Mouse (Mus musculus): ENCODE data around the gene Fzr1. TPM values are rescaled to one million over a fixed set of nuclear protein-coding genes. Genes with fewer than 3 reads are reported as not detected.

Gene Fzr1
- polyA plus RNA-seq, 1 experiment from 2014 or later: 140 TPM

GRCm38 (mm10) chr10:81421797-81422100 is 43.4 kb upstream of the Fzr1 start:
- Histone ChIP-seq H3K27ac (no peak overlapping the region), H3K4me1 (peaks cover 46% of the 10 kb centered on the region), H3K27me3 (peaks cover 29% of the 10 kb centered on the region), H3K36me3 (0 out of 2 replicates have a peak, but pooled peaks cover 12% of the 10 kb centered on the region), H3K9me3 (no peaks in the 10 kb centered on the region), H3K4me3 (no peak overlapping the region), H3K9ac (no peak overlapping the region), H3K4me2 (replicated peaks) (no peak overlapping the region)
- no peak for ATAC-seq (ENCODE audit: insufficient number of reproducible peaks, insufficient read depth, low FRiP score, low TSS enrichment)
- WGBS: 71% methylated on average over 5 of the region's 5 CpGs

DNA sequence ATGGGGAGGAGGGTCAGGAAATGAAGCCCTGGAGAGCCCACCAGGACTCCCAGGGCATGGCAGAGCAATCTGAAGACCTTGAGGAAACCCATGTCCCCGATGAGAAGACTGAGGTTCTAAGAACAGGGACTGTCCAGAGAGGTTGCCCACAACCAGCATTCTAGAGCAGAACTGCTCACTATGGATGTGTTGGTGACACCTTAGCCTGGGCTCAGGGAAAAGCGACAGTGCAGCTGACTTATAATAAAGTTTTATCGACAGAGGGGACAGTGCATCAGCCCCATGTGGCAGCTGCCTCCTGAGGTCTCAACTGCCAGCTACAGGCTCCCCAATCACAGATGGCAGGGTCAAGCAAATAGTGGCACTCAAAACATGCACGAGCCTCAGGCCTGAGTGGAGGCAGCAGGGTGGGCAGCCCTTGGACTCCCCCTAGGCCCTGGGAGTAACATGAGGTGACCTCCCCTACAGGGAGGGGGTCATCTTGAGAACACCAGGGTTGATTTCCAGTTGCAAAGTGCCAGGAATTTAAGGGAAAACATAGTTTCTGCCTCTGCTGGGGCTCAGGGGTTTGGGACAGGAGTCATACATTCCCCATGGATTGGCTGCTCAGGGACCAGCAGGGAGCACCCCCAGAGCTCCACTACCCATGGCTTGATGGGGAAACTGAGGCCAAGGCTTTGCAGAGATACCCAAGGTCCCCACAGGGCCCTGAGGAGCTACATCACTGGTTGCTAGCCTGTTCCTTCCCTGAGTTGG is 42.9 kb upstream of the Fzr1 start:
- no peak overlapping the region for H3K4me2 ChIP-seq (replicated peaks)

GRCm38 (mm10) chr10:81420191-81420767 is 42.0 kb upstream of the Fzr1 start:
- H3K4me3 ChIP-seq: no peak overlapping the region

More for the DNA sequence above, 42.9 kb upstream of the Fzr1 start:
- 75% methylated on average over 4 of the region's 4 CpGs for WGBS
- Histone ChIP-seq H3K36me3 (0 out of 2 replicates have a peak, but pooled peaks cover 12% of the 10 kb centered on the region), H3K4me3 (no peak overlapping the region), H3K9ac (no peak overlapping the region), H3K4me1 (peaks cover 45% of the 10 kb centered on the region), H3K27ac (no peak overlapping the region), H3K27me3 (peaks cover 23% of the 10 kb centered on the region), H3K9me3 (no peaks in the 10 kb centered on the region)
- ATAC-seq (ENCODE audit: insufficient number of reproducible peaks, insufficient read depth, low FRiP score, low TSS enrichment): no peak

GRCm38 (mm10) chr10:81419111-81419928 is 41.0 kb upstream of the Fzr1 start:
- no peak overlapping the region for H3K9ac ChIP-seq
- 0 out of 2 replicates have a peak, but pooled peaks cover 12% of the 10 kb centered on the region for H3K36me3 ChIP-seq
- H3K4me3 ChIP-seq: no peak overlapping the region
- H3K27ac ChIP-seq: no peak overlapping the region
- no peak overlapping the region for H3K4me2 ChIP-seq (replicated peaks)
- no peaks in the 10 kb centered on the region for H3K9me3 ChIP-seq
- WGBS: 89% methylated on average over 10 of the region's 10 CpGs
- no peak for ATAC-seq (ENCODE audit: insufficient number of reproducible peaks, insufficient read depth, low FRiP score, low TSS enrichment)
- peaks cover 45% of the 10 kb centered on the region for H3K4me1 ChIP-seq
- H3K27me3 ChIP-seq: peaks cover 7% of the 10 kb centered on the region; the same call in 1 of the 2 replicates

More at GRCm38 (mm10) chr10:81420191-81420767, 42.0 kb upstream of the Fzr1 start:
- Histone ChIP-seq H3K27ac (no peak overlapping the region), H3K9me3 (no peaks in the 10 kb centered on the region), H3K27me3 (peaks cover 15% of the 10 kb centered on the region), H3K4me1 (peaks cover 45% of the 10 kb centered on the region), H3K36me3 (0 out of 2 replicates have a peak, but pooled peaks cover 12% of the 10 kb centered on the region), H3K9ac (no peak overlapping the region), H3K4me2 (replicated peaks) (no peak overlapping the region)
- WGBS: 87% methylated on average over 40 of the region's 40 CpGs
- ATAC-seq (ENCODE audit: insufficient number of reproducible peaks, insufficient read depth, low FRiP score, low TSS enrichment): 0 out of 2 replicates have a peak, but pooled peaks have one; percentile 2

DNA sequence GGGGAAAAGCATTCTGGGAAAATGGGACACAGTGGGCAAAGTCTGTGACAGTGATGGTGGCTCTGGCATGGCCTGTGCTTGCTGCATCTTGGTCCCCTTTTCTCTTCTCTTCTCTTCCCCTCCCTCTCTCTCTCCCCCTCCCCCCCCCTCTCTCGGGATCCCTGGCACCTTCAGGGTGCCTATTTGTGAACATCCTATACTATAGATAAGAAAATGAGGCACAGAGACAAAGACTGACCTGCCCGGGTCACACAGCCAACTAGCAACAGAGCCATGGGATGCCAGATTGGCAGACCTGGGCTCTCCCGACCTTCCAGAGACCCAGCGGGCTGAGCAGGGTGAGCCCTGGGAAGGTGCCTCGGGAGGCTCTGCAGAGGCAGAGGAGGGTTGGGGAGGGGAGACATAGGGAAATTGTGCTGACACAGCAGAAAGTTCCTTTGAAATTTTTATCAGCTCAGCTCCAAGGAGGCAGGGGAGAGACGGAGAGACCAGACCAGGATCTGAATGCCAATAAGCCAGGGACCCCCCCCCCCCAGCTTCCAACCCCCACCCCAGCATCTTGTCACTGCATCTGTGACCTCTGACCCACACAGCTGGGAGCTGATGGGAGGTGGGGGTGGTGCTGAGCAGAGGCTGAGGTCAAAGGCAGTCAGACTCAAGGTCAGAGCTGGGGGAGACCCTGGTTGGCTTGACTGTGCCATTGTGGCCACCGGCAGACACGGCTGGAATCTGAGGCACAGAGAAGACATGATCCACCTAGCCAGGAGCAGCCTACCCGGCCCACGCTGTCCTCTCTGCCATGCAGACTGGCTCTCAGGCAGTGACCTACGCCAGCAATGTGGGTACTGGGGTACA is 40.1 kb upstream of the Fzr1 start:
- no peaks in the 10 kb centered on the region for H3K9me3 ChIP-seq
- no peak for ATAC-seq (ENCODE audit: insufficient number of reproducible peaks, insufficient read depth, low FRiP score, low TSS enrichment)
- peaks cover 49% of the 10 kb centered on the region for H3K4me1 ChIP-seq
- no peak overlapping the region for H3K4me2 ChIP-seq (replicated peaks)
- WGBS: 43% methylated on average over 11 of the region's 11 CpGs
- H3K27ac ChIP-seq: no peak overlapping the region
- H3K27me3 ChIP-seq: 0 out of 2 replicates have a peak, but pooled peaks cover under 1% of the 10 kb centered on the region
- H3K4me3 ChIP-seq: no peak overlapping the region
- H3K9ac ChIP-seq: 0 out of 2 replicates have a peak overlapping the region, but pooled peaks have one; percentile 6
- H3K36me3 ChIP-seq: 0 out of 2 replicates have a peak, but pooled peaks cover 12% of the 10 kb centered on the region

- Histone ChIP-seq H3K4me3 (peak overlapping the region; percentile 28), H3K9me3 (no peaks in the 10 kb centered on the region), H3K36me3 (0 out of 2 replicates have a peak, but pooled peaks cover 12% of the 10 kb centered on the region), H3K27me3 (no peaks in the 10 kb centered on the region), H3K27ac (peak overlapping the region; percentile 84), H3K4me1 (peaks cover 58% of the 10 kb centered on the region), H3K9ac (peak overlapping the region; percentile 34), H3K4me2 (replicated peaks) (peak overlapping the region; percentile 55)
- WGBS: 43% methylated on average over 12 of the region's 12 CpGs
- no peak for ATAC-seq (ENCODE audit: insufficient number of reproducible peaks, insufficient read depth, low FRiP score, low TSS enrichment)
These were observed 39.2 kb upstream of the Fzr1 start for GRCm38 (mm10) chr10:81417227-81418215.

DNA sequence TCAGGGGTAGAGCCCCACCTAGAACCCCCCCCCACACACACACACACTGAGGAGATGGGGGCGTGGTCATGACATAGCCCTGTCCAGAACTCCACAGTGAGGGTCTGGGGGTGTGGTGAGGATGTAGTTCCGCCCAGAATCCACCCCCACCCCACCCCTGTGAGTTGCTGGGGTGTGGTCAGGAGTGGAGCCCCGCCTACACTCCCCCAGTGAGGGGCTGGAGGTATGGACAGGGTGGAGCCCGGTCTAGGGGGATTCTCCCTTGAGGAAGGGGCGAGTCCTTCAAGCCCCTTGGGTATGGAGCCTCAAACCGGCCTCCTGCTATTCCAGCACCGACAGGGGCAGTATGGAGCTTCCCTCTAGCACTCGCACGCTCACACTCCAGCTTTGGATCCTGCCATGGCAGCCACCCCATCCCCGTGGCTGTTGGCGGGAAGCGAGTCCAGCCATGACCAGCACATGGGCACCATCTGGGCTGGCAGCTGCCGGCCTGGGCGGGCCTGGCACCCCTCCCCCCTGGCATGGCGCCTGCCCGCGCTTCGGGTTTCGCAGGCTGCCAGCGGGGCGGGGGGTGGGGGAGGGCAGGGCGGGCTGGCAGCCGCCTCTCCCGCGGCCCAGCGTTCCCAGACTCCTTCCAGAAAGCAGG is 38.4 kb upstream of the Fzr1 start:
- peak; percentile 53 for ATAC-seq (ENCODE audit: insufficient number of reproducible peaks, insufficient read depth, low FRiP score, low TSS enrichment)
- Histone ChIP-seq H3K27me3 (no peaks in the 10 kb centered on the region), H3K4me3 (peak overlapping the region; percentile 28), H3K4me2 (replicated peaks) (peak overlapping the region; percentile 55), H3K9me3 (no peaks in the 10 kb centered on the region), H3K9ac (peak overlapping the region; percentile 34), H3K4me1 (peaks cover 66% of the 10 kb centered on the region), H3K27ac (peak overlapping the region; percentile 84), H3K36me3 (0 out of 2 replicates have a peak, but pooled peaks cover 12% of the 10 kb centered on the region)
- 3% methylated on average over 22 of the region's 26 CpGs for WGBS

GRCm38 (mm10) chr10:81415549-81416310 is 37.4 kb upstream of the Fzr1 start:
- no peak overlapping the region for H3K4me2 ChIP-seq (replicated peaks)
- H3K9ac ChIP-seq: no peak overlapping the region
- ATAC-seq (ENCODE audit: insufficient number of reproducible peaks, insufficient read depth, low FRiP score, low TSS enrichment): no peak
- WGBS: 56% methylated on average over 17 of the region's 17 CpGs
- no peak overlapping the region for H3K4me3 ChIP-seq
- H3K27ac ChIP-seq: peak overlapping the region; percentile 84; the same call in 1 of the 2 replicates
- no peaks in the 10 kb centered on the region for H3K27me3 ChIP-seq
- H3K4me1 ChIP-seq: peaks cover 70% of the 10 kb centered on the region
- no peaks in the 10 kb centered on the region for H3K9me3 ChIP-seq
- 0 out of 2 replicates have a peak, but pooled peaks cover 12% of the 10 kb centered on the region for H3K36me3 ChIP-seq

- 81% methylated on average over 5 of the region's 5 CpGs for WGBS
- H3K27ac ChIP-seq: peak overlapping the region; percentile 54
These were observed 36.8 kb upstream of the Fzr1 start for GRCm38 (mm10) chr10:81415146-81415545.

More at GRCm38 (mm10) chr10:81415146-81415545, 36.8 kb upstream of the Fzr1 start:
- H3K27me3 ChIP-seq: no peaks in the 10 kb centered on the region
- no peaks in the 10 kb centered on the region for H3K9me3 ChIP-seq
- H3K36me3 ChIP-seq: 0 out of 2 replicates have a peak, but pooled peaks cover 10% of the 10 kb centered on the region
- H3K9ac ChIP-seq: no peak overlapping the region
- no peak overlapping the region for H3K4me2 ChIP-seq (replicated peaks)
- ATAC-seq (ENCODE audit: insufficient number of reproducible peaks, insufficient read depth, low FRiP score, low TSS enrichment): no peak
- H3K4me1 ChIP-seq: peaks cover 70% of the 10 kb centered on the region
- H3K4me3 ChIP-seq: no peak overlapping the region

All from embryonic facial prominence, embryonic 12.5 days (tissue).